Mouse (Mus musculus) adrenal gland, postnatal 25 days (tissue): Measurements from ENCODE around the gene Pkd1l2. TPM values are rescaled to one million over a fixed set of nuclear protein-coding genes. Genes with fewer than 3 reads are reported as not detected.

Source experiments
- DNase-seq: peaks from one replicate; pipeline ENCODE4 v3.0.0; 2021; ENCODE audit warnings: mixed read lengths
- long read RNA-seq: library from polyadenylated mRNA; stranded (forward); transcript quantifications from one replicate; pipeline ENCODE4 v2.0.0, GENCODE M21; 2021
- total RNA-seq: library from RNA; stranded (reverse); gene quantifications from 2 replicates; pipeline ENCODE4 v1.2.3, GENCODE M21; 2021

The Pkd1l2 gene
- 2.2 and 3.5 TPM in 2 replicates for total RNA-seq
- long read RNA-seq, partial matches to known transcripts: 4 of 6 reads
- long read RNA-seq, other reads (novel, unspliced or antisense): 2 of 6 reads

DNA sequence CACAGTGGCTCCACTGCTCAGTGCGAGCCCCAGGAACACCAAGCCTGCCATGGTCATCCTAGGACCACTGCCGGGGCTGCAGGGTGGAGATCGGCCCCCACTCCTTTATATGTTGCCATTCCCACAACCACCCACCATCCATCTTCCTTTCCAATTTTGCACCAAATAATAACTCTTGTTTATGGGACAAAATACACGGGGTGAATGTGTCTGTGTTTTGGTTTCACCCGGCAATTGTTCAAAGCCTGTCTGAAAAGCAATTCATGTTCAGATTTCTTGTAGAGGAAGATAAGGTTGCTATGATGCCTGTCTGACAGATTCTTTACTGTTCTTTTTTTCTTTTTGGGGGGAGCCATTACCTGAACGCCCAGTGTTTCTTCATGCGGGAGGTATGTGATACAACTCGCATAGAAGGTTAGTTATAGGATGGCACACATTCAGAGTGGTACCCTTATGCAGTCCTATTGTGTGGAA lies at the start of gene Pkd1l2:
Gene Pkd1l2, minus strand, starts transcription at position 51 of the 474 bp plus-strand sequence.
- DNase-seq: no peak

DNA sequence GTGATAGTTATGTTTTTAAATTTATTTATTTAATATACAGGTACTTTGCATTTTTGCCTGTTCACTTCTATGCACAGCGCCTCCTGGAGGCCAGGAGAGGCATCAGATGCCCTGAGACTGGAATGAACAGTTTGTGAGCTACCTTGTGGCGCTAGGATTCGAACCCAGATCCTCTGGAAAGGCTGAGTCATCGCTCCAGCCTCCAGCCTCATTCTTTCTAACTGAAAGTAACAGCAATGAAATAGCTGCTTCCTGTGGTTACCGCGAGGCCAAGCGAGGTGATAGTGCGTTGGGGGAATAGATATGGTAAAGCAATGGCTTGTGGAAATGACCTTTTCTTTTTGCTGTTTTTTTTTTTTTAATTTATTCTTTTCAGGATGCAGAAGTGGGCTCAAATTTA lies 44.8 kb upstream of the Pkd1l2 start:
- DNase-seq: no peak

- DNase-seq: no peak
These were observed 44.2 kb upstream of the Pkd1l2 start for GRCm38 (mm10) chr8:117126411-117126810.

DNA sequence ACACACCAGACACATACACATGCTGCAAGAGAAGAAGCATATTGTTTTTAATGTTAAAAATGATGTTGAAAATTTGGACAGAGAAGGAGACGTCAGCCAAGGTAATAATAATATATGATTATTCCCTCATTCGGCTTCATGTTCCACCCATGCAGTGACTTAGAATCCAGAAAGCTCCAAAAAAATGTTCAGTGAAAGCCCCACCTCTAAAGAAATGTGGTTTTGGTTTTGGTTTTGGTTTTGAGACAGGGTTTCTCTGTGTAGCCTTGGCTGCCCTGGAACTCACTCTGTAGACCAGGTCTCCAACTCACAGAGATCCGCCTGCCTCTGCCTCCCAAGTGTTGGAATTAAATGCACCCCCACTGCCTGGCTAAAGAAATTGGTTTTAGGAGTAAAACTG lies 43.6 kb upstream of the Pkd1l2 start:
- DNase-seq: no peak

DNA sequence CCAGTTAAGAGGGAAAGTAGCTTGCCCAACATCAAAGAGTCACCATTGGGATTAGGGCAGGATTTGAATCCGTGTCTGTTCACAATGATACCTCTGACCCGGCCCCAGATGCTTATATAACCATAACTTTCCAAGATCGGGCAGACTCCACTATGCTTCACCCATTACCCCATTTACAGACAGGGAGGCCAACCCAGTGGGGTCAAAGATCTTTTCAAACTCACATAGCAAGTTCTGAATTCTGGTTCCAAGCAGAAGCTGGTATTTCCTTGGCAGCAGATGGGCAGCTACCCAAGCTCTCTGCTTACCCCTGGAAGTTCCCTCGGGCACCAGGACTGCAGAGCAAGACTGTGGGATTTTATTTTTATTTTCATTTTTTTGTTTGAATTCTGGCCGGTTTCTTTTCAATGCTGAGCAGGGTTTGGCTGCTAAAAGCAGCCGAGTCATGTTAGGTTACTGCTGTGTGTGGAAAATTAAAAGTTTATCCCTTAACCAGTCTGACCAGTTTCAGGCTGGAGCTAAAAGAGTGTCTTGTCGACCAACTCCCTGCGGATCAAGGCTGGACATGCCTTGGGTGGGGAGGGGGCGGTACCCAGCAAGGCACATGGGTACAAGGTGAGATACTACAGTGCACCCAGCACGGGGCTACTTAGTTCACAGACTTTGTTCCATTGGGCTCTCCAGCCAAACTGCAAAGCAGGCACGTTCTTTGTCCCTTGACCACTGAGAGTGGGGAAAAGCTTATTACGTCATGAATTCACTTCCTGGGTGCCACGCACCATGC lies 41.8 kb upstream of the Pkd1l2 start:
- no peak for DNase-seq

- DNase-seq: no peak
These were observed 39.0 kb upstream of the Pkd1l2 start for GRCm38 (mm10) chr8:117121277-117121676.

DNA sequence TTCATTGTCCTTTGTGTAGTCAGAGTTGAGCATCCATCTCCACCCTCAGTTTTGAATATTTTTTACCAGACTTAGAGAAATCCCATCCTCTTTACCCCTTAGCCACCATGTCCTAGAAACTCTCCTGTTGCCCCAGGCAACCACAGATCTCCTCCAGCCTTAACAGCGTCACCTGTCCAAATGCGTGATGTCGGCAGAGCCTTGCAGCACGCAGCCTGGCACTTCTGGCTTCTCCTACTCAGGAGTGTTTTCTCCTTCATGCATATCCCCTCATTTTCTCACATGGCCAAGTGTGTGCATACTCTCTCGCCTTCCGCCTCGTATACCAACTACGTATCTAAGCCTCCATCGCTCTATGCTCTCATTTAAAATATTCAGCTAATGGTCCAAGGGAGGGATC lies 36.2 kb upstream of the Pkd1l2 start:
- DNase-seq: no peak

- no peak for DNase-seq
These were observed 34.3 kb upstream of the Pkd1l2 start for GRCm38 (mm10) chr8:117116534-117116933.

DNA sequence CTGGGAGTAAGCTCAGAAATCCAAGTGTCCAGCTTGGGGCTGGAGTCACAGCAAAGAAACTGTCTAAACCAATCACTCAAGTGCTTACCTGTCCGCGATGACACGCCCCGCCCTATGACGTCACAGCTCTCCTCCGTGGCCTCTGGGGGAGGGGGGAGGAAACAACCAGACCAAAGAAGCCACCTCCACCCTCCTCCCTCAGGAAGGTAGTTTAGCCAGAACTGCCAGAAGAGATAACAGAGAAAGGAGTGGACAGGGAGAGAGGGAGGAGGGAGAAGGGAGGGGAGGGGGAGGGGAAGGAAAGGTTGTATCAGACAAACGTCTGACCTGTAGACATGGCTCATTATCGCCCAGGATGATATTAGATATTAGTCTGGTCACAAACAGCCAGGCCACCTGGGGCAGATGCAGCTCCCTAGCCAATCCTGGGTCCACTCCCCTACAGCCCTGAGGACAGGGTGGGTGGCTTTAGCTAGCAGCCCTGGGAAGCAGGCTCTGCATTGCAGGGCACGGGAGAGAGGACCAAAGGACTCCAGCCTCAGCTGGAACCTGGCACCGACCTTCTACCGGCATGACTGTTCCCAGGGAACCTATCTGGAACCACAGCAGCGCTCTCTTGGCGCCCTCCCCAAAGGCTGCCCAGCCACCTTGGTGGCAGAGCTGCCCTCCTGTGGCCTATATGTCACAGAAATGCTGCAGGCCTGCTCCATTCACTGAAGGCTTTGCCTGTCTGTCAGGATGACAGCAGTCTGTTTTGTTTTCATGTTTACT lies 33.6 kb upstream of the Pkd1l2 start:
- DNase-seq: peak; percentile 13

DNA sequence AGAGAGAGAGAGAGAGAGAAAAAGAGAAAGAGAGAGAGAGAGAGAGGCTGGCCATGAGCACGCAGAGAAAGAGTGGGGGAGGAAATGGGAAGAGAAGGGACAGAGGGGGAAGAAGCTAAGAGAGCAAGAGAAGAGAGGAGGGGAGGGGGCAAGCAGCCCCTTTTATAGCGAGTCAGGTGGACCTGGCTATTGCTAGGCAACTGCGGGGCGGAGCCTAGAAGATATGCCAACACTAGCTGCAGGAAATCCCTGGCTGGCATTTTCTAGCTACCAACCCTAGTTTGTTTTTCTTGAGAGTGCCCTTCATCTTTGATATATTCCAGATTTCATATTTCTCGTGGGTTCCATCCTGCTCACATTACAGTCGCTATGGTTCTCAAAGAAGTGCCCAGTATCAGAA lies 32.8 kb upstream of the Pkd1l2 start:
- DNase-seq: no peak

DNA sequence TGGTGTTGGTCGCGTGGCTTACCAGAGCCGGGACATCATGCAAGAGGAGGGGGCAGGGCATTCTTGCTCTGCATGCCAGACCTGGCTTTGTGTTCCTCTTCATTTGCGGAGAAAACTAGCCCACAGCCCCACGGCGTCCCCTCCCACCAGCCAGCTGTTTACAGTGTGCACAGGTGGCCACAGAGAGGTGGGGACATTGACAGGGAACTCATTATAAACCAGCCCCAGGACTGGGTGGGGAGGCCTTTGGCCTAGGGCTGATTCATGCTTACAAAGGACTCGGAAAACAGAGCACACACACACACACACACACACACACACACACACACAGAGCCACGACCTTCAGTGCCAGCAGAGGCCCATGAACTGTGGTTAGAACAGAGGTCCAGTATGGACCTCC lies 30.0 kb upstream of the Pkd1l2 start:
- no peak for DNase-seq

GRCm38 (mm10) chr8:117111641-117112040 lies 29.4 kb upstream of the Pkd1l2 start:
- no peak for DNase-seq

DNA sequence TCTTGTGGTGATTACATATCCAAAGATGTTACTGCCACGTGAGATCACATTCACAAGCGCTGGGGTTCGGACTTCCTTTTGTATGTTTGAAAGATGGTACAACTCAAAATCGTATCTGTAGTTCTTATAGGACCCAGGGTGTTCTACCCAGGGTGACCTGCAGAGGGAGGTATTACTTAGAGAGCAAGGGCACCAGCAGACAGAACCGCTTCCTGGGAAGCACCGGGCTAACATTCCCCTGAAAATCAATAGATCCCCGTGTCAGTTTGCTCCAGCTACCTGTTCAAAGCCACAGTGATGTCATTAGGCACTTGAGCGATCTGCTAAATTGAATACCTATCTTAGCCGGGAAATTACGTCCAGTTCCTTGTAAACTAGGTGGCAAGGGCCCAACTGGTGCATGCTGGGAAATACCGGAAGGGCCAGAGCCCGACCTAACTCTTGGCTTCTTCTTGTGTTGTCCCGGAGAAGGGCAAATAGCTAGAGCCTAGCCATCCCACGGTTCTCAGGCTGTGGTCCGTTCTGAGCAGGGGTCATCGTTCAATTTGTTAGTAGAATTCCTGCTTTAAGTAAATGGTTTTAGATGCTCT lies 27.6 kb upstream of the Pkd1l2 start:
- DNase-seq: peak; percentile 68

GRCm38 (mm10) chr8:117109018-117109711 lies 26.9 kb upstream of the Pkd1l2 start:
- no peak for DNase-seq

GRCm38 (mm10) chr8:117107533-117107932 lies 25.3 kb upstream of the Pkd1l2 start:
- peak; percentile 66 for DNase-seq

GRCm38 (mm10) chr8:117097564-117098191 lies 15.4 kb upstream of the Pkd1l2 start:
- peak; percentile 12 for DNase-seq

DNA sequence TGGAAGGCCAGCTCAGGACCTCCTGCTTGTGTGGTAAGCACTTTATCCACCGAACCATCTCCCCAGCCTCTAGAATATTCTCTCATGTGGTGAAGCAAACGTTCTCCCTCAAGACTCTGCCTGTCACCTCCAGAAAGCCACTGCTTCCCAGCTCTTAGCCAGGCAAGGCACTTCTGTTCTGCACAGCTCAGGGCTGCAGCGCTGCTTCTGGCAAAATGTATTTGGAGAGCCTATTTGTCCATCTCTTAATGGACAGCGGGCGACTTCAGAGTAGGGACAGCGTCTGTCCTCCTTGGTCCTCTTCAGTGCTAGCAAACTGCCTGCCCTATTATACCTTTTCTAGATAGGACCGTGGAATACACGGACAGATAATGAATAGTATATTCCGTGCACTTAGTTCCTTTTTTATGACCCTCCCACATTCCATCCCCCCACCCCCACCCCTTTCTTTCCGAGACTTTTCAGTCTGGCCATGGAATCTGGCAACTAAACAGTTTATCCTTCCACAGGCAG lies 14.9 kb upstream of the Pkd1l2 start:
- no peak for DNase-seq

DNA sequence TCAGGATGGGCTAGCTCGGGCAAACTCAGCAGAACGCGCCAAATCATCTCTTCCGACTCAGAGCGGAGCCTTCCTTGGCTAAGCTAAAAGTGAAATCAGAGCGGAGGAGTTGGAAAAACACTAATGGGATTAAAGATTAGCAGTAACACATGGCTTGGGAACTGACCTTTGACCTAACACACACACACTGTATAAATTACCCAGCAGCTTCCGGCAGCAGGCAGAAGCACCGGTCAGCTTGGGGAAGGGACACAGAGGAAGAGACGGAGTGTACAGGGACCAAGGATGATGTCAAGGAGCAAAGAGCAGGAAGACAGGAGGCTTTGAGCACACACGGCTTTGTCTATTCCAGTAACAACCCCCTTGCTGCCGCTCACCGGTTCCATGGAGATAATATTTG lies 13.4 kb upstream of the Pkd1l2 start, which contains the start of gene Bco1:
Gene Bco1, plus strand, starts transcription at position 208 of the 400 bp plus-strand sequence.
- DNase-seq: no peak

- DNase-seq: peak; percentile 74
These were observed 11.8 kb upstream of the Pkd1l2 start for GRCm38 (mm10) chr8:117094053-117094452.

- no peak for DNase-seq
These were observed 7.6 kb upstream of the Pkd1l2 start for GRCm38 (mm10) chr8:117089802-117090201.

GRCm38 (mm10) chr8:117087036-117087435 lies 4.8 kb upstream of the Pkd1l2 start:
- no peak for DNase-seq
